Mouse (Mus musculus): ENCODE data around the gene Tgm5. TPM values are rescaled to one million over a fixed set of nuclear protein-coding genes. Genes with fewer than 3 reads are reported as not detected.
"Not testable (repeated sequence)": the region's sequence is repeated elsewhere in the genome, so short reads cannot be mapped to it uniquely, and the experiment has no call there.

Tgm5 gene
- total RNA-seq, 1 experiment from 2014 or later: not detected

DNA sequence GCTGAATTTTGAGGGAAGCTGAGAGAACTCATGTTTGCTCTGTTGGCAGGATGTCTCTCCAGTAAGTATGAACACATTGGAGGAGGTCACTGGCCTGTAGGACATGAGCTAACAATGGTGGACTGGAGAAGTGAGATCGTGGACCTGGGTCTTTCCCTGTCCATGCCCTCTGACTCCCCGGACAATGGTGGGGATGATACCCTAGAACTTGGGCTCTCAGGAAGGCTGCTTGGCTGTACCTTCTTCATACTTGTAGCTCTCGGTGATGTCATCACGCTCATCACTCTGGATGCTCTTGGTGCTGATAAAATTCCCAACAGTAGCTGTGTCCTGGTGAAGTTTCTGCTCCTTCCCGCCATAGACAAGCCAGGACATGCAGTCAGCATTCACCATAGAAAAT lies 33.5 kb downstream of the Tgm5 start:
- no peak for ATAC-seq (ENCODE audit: extremely low read depth, insufficient number of reproducible peaks, low FRiP score, poor library complexity, severe bottlenecking)

DNA sequence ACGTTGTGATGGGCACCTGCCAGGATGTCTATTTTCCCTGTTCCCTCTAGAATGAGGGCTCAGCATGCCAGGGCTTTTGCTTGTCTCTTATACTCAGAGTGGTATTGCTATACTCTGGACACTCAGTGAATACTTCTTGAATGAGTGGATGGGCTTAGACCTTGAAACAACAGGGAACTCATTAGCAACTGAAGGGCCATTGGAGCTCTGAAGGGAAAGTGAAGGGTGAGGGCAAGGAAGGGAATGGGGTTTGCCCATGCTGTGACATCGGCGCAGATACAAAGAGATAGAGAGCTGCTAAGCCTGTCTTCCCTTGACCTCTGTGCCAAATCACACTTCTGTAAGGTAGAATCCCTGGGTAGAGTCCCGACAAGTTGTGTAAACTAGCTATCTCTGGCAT lies 40.0 kb downstream of the Tgm5 start:
- ATAC-seq (ENCODE audit: extremely low read depth, insufficient number of reproducible peaks, low FRiP score, poor library complexity, severe bottlenecking): no peak

DNA sequence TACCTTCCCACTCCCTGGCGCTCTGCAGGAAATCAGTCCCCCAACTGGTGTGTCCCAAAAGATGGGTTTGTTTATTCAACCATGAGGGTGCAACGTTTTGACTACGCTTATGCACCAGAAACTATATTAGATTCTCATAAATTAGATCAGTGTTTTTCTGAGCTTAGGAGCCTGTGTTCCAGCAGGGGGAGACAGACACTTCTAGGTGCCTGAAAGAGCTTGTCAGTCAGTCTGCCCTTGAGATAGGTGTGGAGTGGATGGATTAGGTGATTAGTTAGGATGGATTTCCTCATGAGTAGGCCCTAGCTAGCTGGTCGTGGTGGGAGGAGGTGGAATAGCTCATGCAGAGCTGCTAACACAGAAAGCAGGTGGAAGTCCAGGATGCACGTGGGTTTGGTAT lies 44.5 kb downstream of the Tgm5 start:
- ATAC-seq (ENCODE audit: extremely low read depth, insufficient number of reproducible peaks, low FRiP score, poor library complexity, severe bottlenecking): 0 out of 2 replicates have a peak, but pooled peaks have one; percentile 44

DNA sequence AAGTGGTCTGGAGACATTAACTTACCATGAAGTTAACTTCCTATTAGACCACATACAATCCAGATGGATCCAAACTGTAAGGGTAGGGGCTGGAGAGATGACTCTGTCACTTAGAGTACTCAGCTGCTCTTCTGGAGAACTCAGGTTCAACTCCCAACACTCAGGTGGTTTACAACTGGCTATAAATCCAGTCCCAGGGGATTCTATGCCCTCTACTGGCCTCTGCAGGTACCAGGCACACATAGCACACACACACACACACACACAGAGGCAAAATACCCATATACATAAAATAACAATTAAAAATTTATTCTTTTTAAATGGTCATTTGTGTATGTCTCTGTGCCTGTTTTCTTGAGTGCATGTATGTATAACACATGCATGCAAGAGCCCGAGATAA lies 46.3 kb downstream of the Tgm5 start:
- ATAC-seq (ENCODE audit: extremely low read depth, insufficient number of reproducible peaks, low FRiP score, poor library complexity, severe bottlenecking): no peak

DNA sequence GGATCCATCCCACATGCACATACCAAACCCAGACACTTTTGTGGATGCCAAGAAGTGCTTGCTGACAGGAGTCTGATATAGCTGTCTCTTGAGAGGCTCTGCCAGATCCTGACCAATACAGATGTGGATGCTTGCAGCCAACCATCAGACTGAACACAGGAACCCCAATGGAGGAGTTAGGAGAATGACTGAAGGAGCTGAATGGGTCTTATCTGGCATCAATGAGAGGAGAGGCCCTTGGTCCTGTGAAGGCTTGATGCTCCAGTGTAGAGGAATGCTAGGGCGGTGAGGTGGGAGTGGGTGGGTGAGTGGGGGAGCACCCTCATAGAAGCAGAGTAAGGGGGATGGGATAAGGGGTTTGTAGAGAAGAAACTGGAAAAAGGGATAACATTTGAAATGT lies 46.8 kb downstream of the Tgm5 start:
- not testable (repeated sequence) for ATAC-seq (ENCODE audit: extremely low read depth, insufficient number of reproducible peaks, low FRiP score, poor library complexity, severe bottlenecking)

DNA sequence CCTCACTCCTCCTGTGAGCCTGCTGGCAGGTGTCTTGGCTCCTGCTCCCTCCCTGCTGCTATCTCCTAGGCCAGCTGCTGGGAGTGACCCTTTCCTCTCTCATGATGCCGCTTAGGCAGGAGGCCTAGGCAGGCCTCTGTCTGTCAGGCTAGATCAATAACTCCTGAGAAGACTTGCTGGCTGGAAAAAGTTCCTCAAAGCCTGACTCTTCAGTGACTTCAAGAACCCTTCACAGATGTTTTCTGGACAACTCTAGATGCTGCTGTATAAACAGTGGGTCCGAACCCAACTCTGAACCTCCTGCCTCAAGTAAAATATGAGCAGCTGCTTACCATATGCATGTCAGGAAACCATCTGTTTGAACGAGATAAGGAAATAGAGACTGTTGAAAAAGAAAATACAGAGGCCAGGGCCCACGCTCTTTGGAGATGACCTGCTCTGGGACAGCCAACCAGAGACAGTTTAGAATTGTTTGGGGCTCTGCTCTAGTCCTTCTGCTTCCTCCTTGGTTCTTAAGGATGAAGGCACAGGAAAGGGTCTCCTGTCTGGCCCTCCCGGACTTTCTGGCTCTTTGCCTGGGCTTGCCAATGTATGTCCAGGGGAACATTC lies 48.8 kb downstream of the Tgm5 start, which contains the start of gene Epb42:
Epb42 (minus strand) TSS at position 340 of the 609 bp plus-strand sequence.
- ATAC-seq (ENCODE audit: extremely low read depth, insufficient number of reproducible peaks, low FRiP score, poor library complexity, severe bottlenecking): no peak

DNA sequence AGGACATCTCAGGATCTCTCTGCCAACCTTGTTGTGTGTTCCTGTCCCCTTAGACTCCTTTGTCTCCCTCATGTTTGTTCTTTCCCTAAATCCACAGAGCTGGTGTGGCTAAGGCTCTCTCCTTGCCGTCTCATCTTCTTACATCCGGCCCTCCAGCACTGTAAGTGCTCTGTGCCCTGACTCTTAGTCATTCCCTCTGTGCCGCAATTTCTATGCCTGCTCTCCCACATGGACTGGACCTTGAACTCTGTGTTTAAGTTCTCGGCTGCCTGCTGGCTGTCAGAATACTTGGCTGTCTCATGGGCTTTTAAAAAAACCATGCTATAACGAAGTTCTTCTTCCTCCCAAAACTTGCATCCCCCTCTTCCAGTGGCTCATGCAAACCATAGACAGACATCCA lies 62.7 kb downstream of the Tgm5 start:
- no peak for ATAC-seq (ENCODE audit: extremely low read depth, insufficient number of reproducible peaks, low FRiP score, poor library complexity, severe bottlenecking)

DNA sequence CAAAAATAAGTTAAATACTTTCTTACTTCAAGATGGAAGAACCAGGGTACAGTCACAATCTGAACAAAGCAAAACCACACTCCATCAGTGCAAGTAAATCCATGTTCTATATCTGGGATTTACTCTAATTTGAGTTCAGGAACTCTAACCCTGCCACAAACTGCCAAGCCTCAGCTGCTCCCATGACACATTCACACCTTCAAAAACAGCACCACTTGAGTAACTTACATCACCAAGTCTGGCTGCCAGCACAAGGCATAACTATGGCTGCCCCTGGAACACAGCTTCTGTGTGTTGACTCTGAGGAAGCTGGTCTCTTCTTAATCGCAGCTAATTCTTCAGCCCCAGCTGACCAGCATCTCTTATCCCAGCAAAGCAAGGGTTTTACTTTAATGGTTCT lies 68.5 kb downstream of the Tgm5 start:
- ATAC-seq (ENCODE audit: extremely low read depth, insufficient number of reproducible peaks, low FRiP score, poor library complexity, severe bottlenecking): no peak

DNA sequence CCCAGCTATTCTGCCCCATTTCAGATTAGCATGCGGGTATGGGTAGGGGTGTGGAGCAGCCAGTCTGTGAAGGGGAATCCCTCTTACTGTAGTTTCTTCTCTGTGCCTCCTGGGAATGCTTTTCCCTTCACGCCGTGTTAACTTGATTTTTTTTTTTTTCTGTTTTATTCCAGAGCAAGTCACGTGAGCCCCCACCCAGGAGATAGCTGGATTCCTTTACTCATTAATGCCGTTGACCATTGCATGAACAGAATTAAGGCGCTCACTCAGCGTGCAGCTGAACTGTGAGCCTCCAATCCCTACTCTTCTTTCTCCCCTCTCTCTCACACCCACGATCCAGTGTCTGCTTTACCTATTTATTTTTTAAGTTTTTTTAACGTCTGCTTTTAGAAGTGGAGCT lies 69.4 kb downstream of the Tgm5 start:
- no peak for ATAC-seq (ENCODE audit: extremely low read depth, insufficient number of reproducible peaks, low FRiP score, poor library complexity, severe bottlenecking)

DNA sequence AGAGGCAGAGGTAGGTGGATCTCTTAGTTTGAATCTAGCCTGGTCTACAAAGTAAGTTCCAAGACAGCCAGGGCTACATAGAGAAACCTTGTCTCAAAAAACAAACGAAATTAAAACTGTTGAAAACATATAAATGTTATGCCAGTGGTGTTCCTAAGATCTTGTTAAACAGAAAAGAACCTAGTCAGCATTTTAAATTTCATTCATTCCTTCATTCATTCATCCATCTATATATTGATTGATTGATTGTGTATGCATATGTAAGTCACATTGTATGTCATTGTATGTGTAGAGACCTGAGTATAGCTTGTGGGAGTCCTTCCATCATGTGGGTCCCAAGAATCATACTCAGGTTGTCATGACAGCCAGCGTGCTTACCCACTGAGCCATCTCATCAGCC lies 70.1 kb downstream of the Tgm5 start:
- no peak for ATAC-seq (ENCODE audit: extremely low read depth, insufficient number of reproducible peaks, low FRiP score, poor library complexity, severe bottlenecking)

DNA sequence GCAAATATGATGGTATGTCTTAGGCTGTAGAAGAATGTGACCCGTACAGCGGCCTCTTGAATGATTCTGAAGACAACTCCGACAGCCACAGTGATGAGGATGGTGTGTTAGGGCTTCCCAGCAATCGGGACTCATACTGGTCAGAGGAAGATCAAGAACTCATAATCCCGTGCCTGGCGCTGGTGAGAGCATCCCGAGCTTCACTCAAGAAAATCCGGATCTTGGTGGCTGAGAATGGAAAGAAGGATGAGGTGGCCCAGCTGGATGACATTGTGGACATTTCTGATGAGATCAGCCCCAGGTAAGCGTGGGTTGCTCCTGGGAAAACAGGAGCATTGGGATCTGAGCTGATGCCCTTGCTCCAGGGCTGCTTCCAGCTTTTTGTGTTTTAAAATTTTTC lies 73.0 kb downstream of the Tgm5 start:
- ATAC-seq (ENCODE audit: extremely low read depth, insufficient number of reproducible peaks, low FRiP score, poor library complexity, severe bottlenecking): no peak

DNA sequence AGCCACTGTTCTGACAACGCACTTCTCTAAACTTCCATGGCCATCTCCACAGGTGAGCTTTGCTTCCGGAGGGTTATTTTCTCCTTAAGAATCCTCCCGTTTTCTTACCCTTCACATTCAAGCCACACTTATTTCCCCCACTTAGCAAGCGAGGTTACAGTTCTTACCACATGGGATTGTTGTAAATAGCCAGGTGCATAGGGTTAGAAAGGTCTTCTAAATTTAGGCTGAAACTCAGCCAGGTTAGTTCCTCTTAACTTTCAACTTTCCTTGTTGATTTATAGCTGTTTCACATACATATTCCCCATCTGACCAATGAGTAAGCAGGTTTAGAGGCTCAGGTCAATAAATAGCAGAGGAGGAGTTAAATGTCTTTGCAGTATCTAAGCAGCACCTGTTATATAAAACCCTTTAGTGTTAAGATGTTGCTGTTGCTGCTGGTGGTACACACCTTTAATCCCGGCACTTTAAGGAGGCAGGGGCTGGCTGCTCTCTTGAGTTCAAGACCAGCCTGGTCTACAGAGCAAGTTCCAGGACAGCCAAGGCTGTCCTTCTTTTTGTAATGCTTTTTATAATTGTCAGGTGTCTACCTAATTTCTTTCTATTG lies 76.5 kb downstream of the Tgm5 start:
- no peak for ATAC-seq (ENCODE audit: extremely low read depth, insufficient number of reproducible peaks, low FRiP score, poor library complexity, severe bottlenecking)

DNA sequence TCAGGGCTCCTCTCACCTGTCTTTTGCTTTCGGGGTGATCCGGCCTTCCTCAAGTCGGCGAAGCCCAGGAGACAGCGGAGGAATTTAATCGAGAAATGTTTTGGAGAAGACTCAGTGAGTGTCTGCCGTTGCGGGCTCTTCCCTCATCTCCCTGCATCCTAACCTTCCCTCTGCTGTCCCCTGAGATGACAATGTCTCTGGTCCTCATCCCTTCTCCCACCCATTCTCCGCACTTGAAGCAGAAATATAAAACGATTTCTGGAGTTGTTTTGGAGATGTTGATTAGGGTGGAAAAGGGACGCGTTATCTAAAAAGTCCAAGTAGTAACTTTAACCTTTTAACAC lies 77.0 kb downstream of the Tgm5 start:
- ATAC-seq (ENCODE audit: extremely low read depth, insufficient number of reproducible peaks, low FRiP score, poor library complexity, severe bottlenecking): no peak

DNA sequence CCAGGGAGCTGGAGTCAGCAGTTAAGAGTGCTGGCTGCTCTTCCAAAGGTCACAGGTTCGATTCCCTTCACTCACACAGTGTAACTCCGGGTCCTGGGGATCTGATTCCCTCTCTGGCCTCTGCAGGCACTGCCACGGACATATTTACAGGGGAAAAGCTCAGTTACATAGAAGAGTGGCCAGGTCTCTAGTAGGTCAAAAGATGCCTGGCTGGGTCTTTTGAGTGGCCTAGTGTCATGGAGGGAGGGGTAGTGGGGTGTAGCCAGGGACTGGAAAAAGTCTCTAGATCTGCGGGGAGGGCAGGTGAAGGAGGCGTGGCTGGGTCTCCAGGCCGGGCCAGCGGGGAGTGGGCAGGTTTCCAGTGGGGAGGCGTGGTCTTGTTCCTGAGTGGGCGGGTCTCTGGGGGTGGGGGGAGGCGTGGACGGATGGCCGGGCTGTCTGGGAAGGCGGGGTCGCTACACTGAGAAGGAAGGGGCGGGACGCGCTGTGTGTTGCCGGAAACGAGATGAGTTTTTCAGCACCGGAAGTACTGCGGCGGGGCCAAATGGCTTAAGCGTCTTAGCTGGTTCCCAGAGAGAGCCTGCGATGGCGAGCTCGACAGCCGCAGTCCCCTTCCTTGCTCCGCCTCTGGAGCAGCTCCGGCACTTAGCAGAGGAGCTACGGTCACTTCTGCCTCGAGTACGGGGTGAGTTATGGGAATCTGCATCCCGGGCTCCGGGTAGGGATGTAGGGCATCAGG lies 77.5 kb downstream of the Tgm5 start, which contains the start of gene Ccndbp1:
Ccndbp1 (plus strand) TSS at position 479 of the 739 bp plus-strand sequence.
- ATAC-seq (ENCODE audit: extremely low read depth, insufficient number of reproducible peaks, low FRiP score, poor library complexity, severe bottlenecking): peak; percentile 94

DNA sequence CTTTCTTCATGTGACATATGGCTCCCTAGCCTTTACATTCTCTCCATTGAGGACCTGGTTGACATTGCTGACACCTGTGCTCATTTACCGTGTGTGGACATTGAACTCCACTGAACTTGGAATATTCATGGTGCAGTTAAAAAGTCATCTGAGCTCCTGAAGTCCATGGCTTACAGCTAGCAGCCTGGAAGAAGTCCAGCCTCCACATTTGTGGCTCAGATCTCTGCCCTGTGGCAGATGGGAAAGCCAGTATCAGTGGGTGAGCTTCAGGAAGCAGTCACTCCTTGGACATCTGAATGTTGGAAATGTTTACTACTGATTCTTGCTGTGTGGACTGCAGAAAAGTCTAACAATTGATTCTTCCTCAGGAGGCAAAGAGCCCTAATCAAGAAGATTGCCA lies 78.7 kb downstream of the Tgm5 start:
- no peak for ATAC-seq (ENCODE audit: extremely low read depth, insufficient number of reproducible peaks, low FRiP score, poor library complexity, severe bottlenecking)

DNA sequence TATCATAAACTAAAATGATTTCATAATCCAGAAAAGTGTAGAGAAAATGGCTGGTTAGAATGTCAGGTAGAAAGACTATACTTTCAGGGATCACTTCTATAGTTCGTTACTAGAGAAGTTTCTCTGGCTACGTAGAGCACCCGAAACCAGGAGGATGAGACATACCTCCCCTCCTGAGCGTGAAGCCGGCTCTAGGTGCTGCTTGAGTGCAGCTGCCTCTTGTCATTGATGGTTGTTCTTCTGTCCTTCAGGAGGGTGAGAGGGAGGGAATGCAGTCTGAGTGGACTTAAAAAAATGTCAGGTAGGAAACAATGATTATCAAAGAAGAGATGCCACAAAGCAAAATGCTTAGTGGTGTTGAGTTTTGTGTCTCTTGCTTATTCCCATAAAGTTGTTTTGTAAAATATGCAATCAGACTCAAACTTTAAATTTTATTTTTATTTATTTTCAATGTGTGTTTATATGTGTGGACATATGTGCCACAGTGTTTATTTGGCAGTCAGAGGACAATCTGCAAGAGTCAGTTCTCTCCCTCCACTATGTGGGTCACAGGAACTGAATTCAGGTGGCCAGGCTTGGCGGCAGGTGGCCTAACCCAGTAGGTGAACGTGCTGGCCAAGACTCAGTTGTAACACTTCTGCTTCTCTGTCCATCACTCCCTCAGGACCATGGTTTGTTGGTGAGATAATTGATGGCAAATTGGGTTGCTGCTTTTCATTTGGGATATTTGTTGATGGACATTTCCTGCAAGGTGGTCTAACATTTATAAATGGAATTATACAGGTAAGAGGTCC lies 81.4 kb downstream of the Tgm5 start:
- ATAC-seq (ENCODE audit: extremely low read depth, insufficient number of reproducible peaks, low FRiP score, poor library complexity, severe bottlenecking): no peak

DNA sequence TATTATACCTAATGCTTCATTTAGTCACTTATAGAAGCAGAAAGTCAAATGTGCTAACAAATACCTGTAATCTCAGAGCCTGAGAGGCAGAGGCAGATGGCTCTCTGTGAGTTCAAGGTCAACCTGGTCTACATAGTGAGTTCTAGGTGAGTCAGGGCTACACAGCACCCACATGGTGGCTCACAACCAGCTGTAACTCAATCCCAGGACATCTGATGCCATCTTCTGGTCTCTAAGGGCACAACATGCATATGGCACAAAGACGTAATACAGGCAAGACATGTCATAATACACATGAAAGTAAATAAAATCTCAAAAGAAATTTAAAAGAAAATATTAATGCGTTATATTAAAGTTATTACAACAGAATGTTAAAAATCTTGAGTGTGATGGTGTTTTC lies 82.1 kb downstream of the Tgm5 start:
- ATAC-seq (ENCODE audit: extremely low read depth, insufficient number of reproducible peaks, low FRiP score, poor library complexity, severe bottlenecking): no peak

DNA sequence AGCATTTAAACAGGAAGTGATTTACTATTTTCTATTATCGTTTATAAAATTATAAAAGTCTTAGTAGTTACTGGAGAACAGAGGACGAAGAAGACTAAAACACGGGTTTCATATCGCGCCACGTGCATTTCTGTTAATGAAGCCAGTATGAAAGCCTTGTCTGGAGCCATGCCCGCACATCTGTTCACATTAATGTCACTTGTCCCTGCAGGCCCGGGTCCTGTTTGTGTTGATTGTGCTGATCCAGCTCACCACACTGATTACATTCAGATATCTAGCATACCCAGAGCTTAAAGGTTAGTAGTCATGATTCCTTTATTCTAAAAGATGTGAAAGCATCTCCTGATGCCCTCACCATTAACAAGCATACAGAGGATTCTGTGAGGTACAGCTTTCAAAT lies 86.8 kb downstream of the Tgm5 start:
- ATAC-seq (ENCODE audit: extremely low read depth, insufficient number of reproducible peaks, low FRiP score, poor library complexity, severe bottlenecking): no peak

DNA sequence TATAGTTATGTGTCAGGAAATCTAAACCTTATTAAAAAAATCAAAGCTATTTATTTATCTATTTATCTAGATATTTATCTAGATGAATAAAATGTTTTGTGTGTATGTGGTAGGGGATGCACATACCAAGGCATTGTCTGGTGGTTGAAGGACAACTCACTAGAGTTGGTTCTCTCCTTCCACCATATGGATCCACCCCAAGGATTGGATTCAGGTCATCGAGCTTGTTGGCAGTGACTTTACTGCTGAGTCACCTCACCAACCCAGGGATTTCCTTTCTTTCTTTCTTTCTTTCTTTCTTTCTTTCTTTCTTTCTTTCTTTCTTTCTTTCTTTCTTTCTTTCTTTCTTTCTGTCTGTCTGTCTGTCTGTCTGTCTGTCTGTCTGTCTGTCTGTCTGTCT lies 89.0 kb downstream of the Tgm5 start:
- not testable (repeated sequence) for ATAC-seq (ENCODE audit: extremely low read depth, insufficient number of reproducible peaks, low FRiP score, poor library complexity, severe bottlenecking)
